Mouse (Mus musculus) liver, embryonic 11.5 days (tissue): ENCODE results near the gene Unc119b. TPM values are rescaled to one million over a fixed set of nuclear protein-coding genes. Genes with fewer than 3 reads are reported as not detected.
"Not testable (repeated sequence)": the region's sequence is repeated elsewhere in the genome, so short reads cannot be mapped to it uniquely, and the experiment has no call there.

Experiments used
- ATAC-seq: fragments of 200-750 bp; cut with Nextera tagmentation; replicated peaks from 2 replicates; pipeline ENCODE4 v1.8.0; 2017; ENCODE audit warnings: moderate number of reproducible peaks, mild to moderate bottlenecking, moderate TSS enrichment, moderate library complexity; ENCODE audit not compliant: low FRiP score
- DNase-seq: peaks from one replicate; pipeline ENCODE4 v3.0.0-alpha.2; 2017; ENCODE audit warnings: low spot score
- H3K27ac ChIP-seq: fragments of 300-500 bp; sonication (generic); 2 replicates; pipeline ENCODE4 v1.5.1; 2014; ENCODE audit warnings: mild to moderate bottlenecking, low read depth, low read length, control low read depth
- H3K27me3 ChIP-seq: fragments of 300-500 bp; sonication (generic); replicated peaks from 2 replicates; pipeline ENCODE4 v1.6.1; 2014; ENCODE audit warnings: low read length, mixed read lengths; ENCODE audit not compliant: control insufficient read depth, insufficient read depth
- H3K36me3 ChIP-seq: fragments of 300-500 bp; sonication (generic); 2 replicates; pipeline ENCODE4 v1.6.1; 2014; ENCODE audit warnings: mild to moderate bottlenecking, low read length, moderate library complexity, mixed read lengths; ENCODE audit not compliant: control insufficient read depth, insufficient read depth
- H3K4me1 ChIP-seq: fragments of 300-500 bp; sonication (generic); replicated peaks from 2 replicates; pipeline ENCODE4 v1.6.1; 2014; ENCODE audit warnings: low read length, mixed read lengths; ENCODE audit not compliant: control insufficient read depth, insufficient read depth
- H3K4me2 ChIP-seq: fragments of 300-500 bp; sonication (generic); 2 replicates; pipeline ENCODE4 v1.6.1; 2014; ENCODE audit warnings: mild to moderate bottlenecking, control low read depth, moderate library complexity
- H3K4me3 ChIP-seq: fragments of 300-500 bp; sonication (generic); 2 replicates; pipeline ENCODE4 v1.5.1; 2014; ENCODE audit warnings: low read depth, low read length, control low read depth
- H3K9ac ChIP-seq: fragments of 300-500 bp; sonication (generic); 2 replicates; pipeline ENCODE4 v1.6.1; 2014; ENCODE audit warnings: low read depth, low read length, control low read depth
- H3K9me3 ChIP-seq: fragments of 300-500 bp; sonication (generic); 2 replicates; pipeline ENCODE4 v1.6.1; 2016; ENCODE audit warnings: low read length, inconsistent platforms, mixed read lengths; ENCODE audit not compliant: control insufficient read depth
- WGBS: fragments of 180-500 bp; shearing (Covaris S2); extraction: QIAGEN DNeasy Blood & Tissue Kit; methylation state at CpG from one replicate; pipeline ENCODE4 v1.1.7; 2014; 5-methylcytosine and 5-hydroxymethylcytosine counted together
- polyA plus RNA-seq: library from polyadenylated mRNA; unstranded; fragments of >200 nt; fragmentation: Nextera tagmentation; extraction: Ambion mirVana; gene quantifications from 2 replicates; pipeline ENCODE4 v1.2.1, GENCODE M21; 2014

The Unc119b gene
- polyA plus RNA-seq, 1 experiment from 2014 or later = 26.8 TPM

- ATAC-seq (peak; percentile 95), DNase-seq (peak; percentile 88)
- Histone ChIP-seq H3K4me1 (no peaks in the 10 kb centered on the region; the same call in 1 of the 2 replicates), H3K36me3 (peaks cover 16% of the 10 kb centered on the region; the same call in 1 of the 2 replicates), H3K9me3 (no peaks in the 10 kb centered on the region), H3K4me3 (peak within 1 kb of the TSS; percentile 92), H3K4me2 (peak within 1 kb of the TSS; percentile 94), H3K27me3 (no peaks in the 10 kb centered on the region), H3K27ac (peak within 1 kb of the TSS; percentile 70), H3K9ac (peak within 1 kb of the TSS; percentile 89)
- WGBS = under 1% methylated on average over 39 of the region's 39 CpGs
Measured at GRCm38 (mm10) chr5:115118961-115119570, 15.7 kb downstream of the Unc119b start, which contains the start of gene Acads. TSS of gene Acads (minus strand) at chr5:115119346.

GRCm38 (mm10) chr5:115117467-115117866 lies 17.3 kb downstream of the Unc119b start:
- DNase-seq (no peak), ATAC-seq (no peak)
- H3K4me3 ChIP-seq = no peak overlapping the region
- WGBS = 92% methylated on average over 13 of the region's 13 CpGs
- H3K4me2 ChIP-seq = no peak overlapping the region
- H3K27me3 ChIP-seq = no peaks in the 10 kb centered on the region
- no peak overlapping the region for H3K27ac ChIP-seq
- H3K9me3 ChIP-seq = no peaks in the 10 kb centered on the region
- H3K4me1 ChIP-seq = no peaks in the 10 kb centered on the region; the same call in 1 of the 2 replicates
- H3K36me3 ChIP-seq = peaks cover 19% of the 10 kb centered on the region; the same call in 1 of the 2 replicates
- H3K9ac ChIP-seq = no peak overlapping the region

GRCm38 (mm10) chr5:115116426-115116825 lies 18.3 kb downstream of the Unc119b start:
- no peak for ATAC-seq
- H3K9me3 ChIP-seq = no peaks in the 10 kb centered on the region
- WGBS = 72% methylated on average over 3 of the region's 3 CpGs
- H3K4me3 ChIP-seq = no peak overlapping the region
- no peak overlapping the region for H3K4me2 ChIP-seq
- H3K27me3 ChIP-seq = no peaks in the 10 kb centered on the region
- no peaks in the 10 kb centered on the region; the same call in 1 of the 2 replicates for H3K4me1 ChIP-seq
- no peak overlapping the region for H3K27ac ChIP-seq
- peaks cover 20% of the 10 kb centered on the region; the same call in 1 of the 2 replicates for H3K36me3 ChIP-seq
- no peak overlapping the region for H3K9ac ChIP-seq
- no peak for DNase-seq

GRCm38 (mm10) chr5:115114501-115114900 lies 20.3 kb downstream of the Unc119b start:
- Histone ChIP-seq H3K4me1 (peaks cover 2% of the 10 kb centered on the region; the same call in 1 of the 2 replicates), H3K9me3 (no peaks in the 10 kb centered on the region), H3K9ac (no peak overlapping the region), H3K4me2 (no peak overlapping the region), H3K27me3 (no peaks in the 10 kb centered on the region), H3K36me3 (peaks cover 23% of the 10 kb centered on the region; the same call in 1 of the 2 replicates), H3K4me3 (no peak overlapping the region), H3K27ac (no peak overlapping the region)
- DNase-seq (no peak), ATAC-seq (no peak)
- WGBS = 92% methylated on average over 8 of the region's 8 CpGs

- no peak overlapping the region for H3K4me3 ChIP-seq
- no peaks in the 10 kb centered on the region for H3K27me3 ChIP-seq
- ATAC-seq (no peak), DNase-seq (no peak)
- no peak overlapping the region for H3K9ac ChIP-seq
- no peak overlapping the region for H3K4me2 ChIP-seq
- WGBS = 94% methylated on average over 12 of the region's 12 CpGs
- H3K27ac ChIP-seq = no peak overlapping the region
- peaks cover 2% of the 10 kb centered on the region; the same call in 1 of the 2 replicates for H3K4me1 ChIP-seq
- H3K36me3 ChIP-seq = peaks cover 23% of the 10 kb centered on the region; the same call in 1 of the 2 replicates
- no peaks in the 10 kb centered on the region for H3K9me3 ChIP-seq
Measured at GRCm38 (mm10) chr5:115113244-115113643, 21.5 kb downstream of the Unc119b start.

- Histone ChIP-seq H3K4me2 (no peak overlapping the region), H3K27me3 (no peaks in the 10 kb centered on the region), H3K4me1 (0 out of 2 replicates have a peak, but pooled peaks cover 2% of the 10 kb centered on the region), H3K9ac (no peak overlapping the region), H3K9me3 (no peaks in the 10 kb centered on the region), H3K27ac (no peak overlapping the region), H3K4me3 (no peak overlapping the region), H3K36me3 (peaks cover 13% of the 10 kb centered on the region; the same call in 1 of the 2 replicates)
- 86% methylated on average over 8 of the region's 8 CpGs for WGBS
- ATAC-seq (no peak), DNase-seq (no peak)
Measured at GRCm38 (mm10) chr5:115111156-115111555, 23.6 kb downstream of the Unc119b start.

- H3K4me1 ChIP-seq, H3K9ac ChIP-seq, ATAC-seq, DNase-seq, H3K4me2 ChIP-seq, H3K9me3 ChIP-seq, H3K27ac ChIP-seq, H3K4me3 ChIP-seq, H3K27me3 ChIP-seq: not testable (repeated sequence)
- 94% methylated on average over 23 of the region's 23 CpGs for WGBS
- peaks cover 18% of the 10 kb centered on the region for H3K36me3 ChIP-seq
Measured at GRCm38 (mm10) chr5:115103253-115103652, 31.5 kb downstream of the Unc119b start.

GRCm38 (mm10) chr5:115102231-115102630 lies 32.5 kb downstream of the Unc119b start:
- no peak for ATAC-seq
- no peaks in the 10 kb centered on the region for H3K27me3 ChIP-seq
- no peak overlapping the region for H3K9ac ChIP-seq
- no peak for DNase-seq
- no peak overlapping the region for H3K27ac ChIP-seq
- H3K36me3 ChIP-seq = peaks cover 22% of the 10 kb centered on the region
- 86% methylated on average over 2 of the region's 2 CpGs for WGBS
- no peak overlapping the region for H3K4me3 ChIP-seq
- no peaks in the 10 kb centered on the region for H3K9me3 ChIP-seq
- H3K4me2 ChIP-seq = no peak overlapping the region
- no peaks in the 10 kb centered on the region for H3K4me1 ChIP-seq

- WGBS = 81% methylated on average over 6 of the region's 6 CpGs
Measured at GRCm38 (mm10) chr5:115100473-115100872, 34.3 kb downstream of the Unc119b start.

More at GRCm38 (mm10) chr5:115100473-115100872, 34.3 kb downstream of the Unc119b start:
- Histone ChIP-seq H3K4me1 (no peaks in the 10 kb centered on the region), H3K9ac (no peak overlapping the region), H3K36me3 (peaks cover 36% of the 10 kb centered on the region), H3K4me2 (no peak overlapping the region), H3K27me3 (no peaks in the 10 kb centered on the region), H3K4me3 (no peak overlapping the region), H3K27ac (no peak overlapping the region), H3K9me3 (no peaks in the 10 kb centered on the region)
- ATAC-seq = no peak
- DNase-seq = no peak
